Mouse (Mus musculus) layer of hippocampus, postnatal 14 days (tissue): ENCODE results near the gene Sstr5. TPM values are rescaled to one million over a fixed set of nuclear protein-coding genes. Genes with fewer than 3 reads are reported as not detected.

ENCODE experiments used
- total RNA-seq, 2 experiments: library from RNA; stranded (reverse); gene quantifications; 2 replicates each; pipeline ENCODE4 v1.2.3; 2021

Gene Sstr5
- total RNA-seq, 2 experiments from 2014 or later = 0.14 to 0.16 TPM

Other genes starting within 250 kb of the Sstr5 start
- gene Baiap3, start 240.9 kb downstream of the Sstr5 start, total RNA-seq = 10 to 100 TPM in 1 of 2 experiments, 1 to 10 TPM in 1; 9.7 to 11.3 TPM
- gene Ube2i, start 222.7 kb downstream of the Sstr5 start, total RNA-seq = 100 to 1,000 TPM; 208 to 219 TPM
- gene Prss34, start 198.9 kb downstream of the Sstr5 start, total RNA-seq = not detected
- not detected for gene Prss28, start 188.6 kb downstream of the Sstr5 start, total RNA-seq
- gene Prss29, start 178.6 kb downstream of the Sstr5 start, total RNA-seq = not detected
- not detected for gene Tpsab1, start 151.7 kb downstream of the Sstr5 start, total RNA-seq
- 1 to 10 TPM in 1 of 2 experiments, under 1 TPM in 1; 0.36 to 1.8 TPM for gene Tpsb2, start 131.0 kb downstream of the Sstr5 start, total RNA-seq
- not detected for gene Tpsg1, start 128.0 kb downstream of the Sstr5 start, total RNA-seq
- 10 to 100 TPM; 80.9 to 98.4 TPM for gene Cacna1h, start 63.5 kb downstream of the Sstr5 start, total RNA-seq
- gene Tekt4, start 42.7 kb downstream of the Sstr5 start, total RNA-seq = 1 to 10 TPM; 3.3 to 4.6 TPM
- 10 to 100 TPM; 78.2 to 81.1 TPM for gene Sox8, start 73.4 kb upstream of the Sstr5 start, total RNA-seq
- 10 to 100 TPM; 26.2 to 27.2 TPM for gene Lmf1, start 81.8 kb upstream of the Sstr5 start, total RNA-seq
- 100 to 1,000 TPM in 1 of 2 experiments, 10 to 100 TPM in 1; 78.0 to 103 TPM for gene Gng13, start 219.9 kb upstream of the Sstr5 start, total RNA-seq
- gene Chtf18, start 230.1 kb upstream of the Sstr5 start, total RNA-seq = 1 to 10 TPM; 3.1 to 3.3 TPM
- 10 to 100 TPM; 29.9 to 32.8 TPM for gene Rpusd1, start 230.4 kb upstream of the Sstr5 start, total RNA-seq
- under 1 TPM in 1 of 2 experiments, not detected in 1; 0.12 TPM for gene Mslnl, start 238.8 kb upstream of the Sstr5 start, total RNA-seq